Mouse (Mus musculus): ENCODE results near the gene Pik3ca. TPM values are rescaled to one million over a fixed set of nuclear protein-coding genes. Genes with fewer than 3 reads are reported as not detected.

Gene Pik3ca
- polyA plus RNA-seq, 1 experiment from 2014 or later: 14.2 TPM

DNA sequence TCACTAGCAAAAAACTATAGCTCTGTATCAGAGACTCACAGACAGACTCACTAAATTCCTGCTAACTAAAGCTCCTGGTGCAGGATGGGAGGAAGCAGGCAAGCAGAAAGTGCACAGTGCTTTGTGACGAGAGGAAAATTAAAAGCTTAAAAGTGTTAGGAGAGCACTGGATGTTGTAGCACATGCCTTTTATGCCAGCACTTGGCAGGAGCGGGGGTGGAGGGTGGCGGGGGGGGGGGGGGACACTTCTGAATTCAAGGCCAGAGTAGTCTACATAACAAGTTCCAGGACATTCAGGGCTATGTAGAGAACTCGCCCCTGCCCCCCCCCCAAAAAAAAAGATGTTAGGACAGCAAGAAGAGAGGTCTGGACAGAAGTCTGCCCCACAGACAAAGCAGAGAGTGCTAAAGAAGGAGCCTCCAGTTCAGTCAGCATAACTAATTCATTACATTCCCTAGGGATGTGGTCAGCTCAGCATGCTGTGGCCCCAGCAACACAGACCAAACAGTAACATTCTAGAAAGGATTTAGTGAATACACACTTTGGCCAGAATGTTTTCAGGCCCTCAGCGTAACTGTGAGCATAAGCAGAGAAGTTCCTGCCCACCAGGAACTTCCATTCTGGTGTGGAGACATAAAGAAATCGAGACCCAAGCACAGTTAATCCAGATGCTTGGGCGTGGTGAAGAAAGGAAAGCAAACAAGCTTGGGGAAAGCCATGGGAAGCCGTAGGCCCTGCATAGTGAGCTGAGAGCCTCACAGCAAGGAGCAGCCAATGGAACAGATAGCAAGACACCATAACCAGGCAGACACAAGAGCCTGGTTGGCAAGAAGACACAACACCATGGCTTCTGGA, 98.6 kb downstream of the Pik3ca start:
- 0 out of 2 replicates have a peak overlapping the region, but pooled peaks have one; percentile 7 for H3K27ac ChIP-seq
- 39% methylated on average over 8 of the region's 8 CpGs for WGBS
- no peak overlapping the region for H3K9ac ChIP-seq
- no peaks in the 10 kb centered on the region for H3K27me3 ChIP-seq
- no peaks in the 10 kb centered on the region for H3K9me3 ChIP-seq (replicated peaks)
- no peak overlapping the region for H3K4me2 ChIP-seq (replicated peaks)
- H3K4me3 ChIP-seq: no peak overlapping the region
- H3K36me3 ChIP-seq: no peaks in the 10 kb centered on the region
- ATAC-seq (ENCODE audit: low FRiP score): no peak
- H3K4me1 ChIP-seq: peaks cover 11% of the 10 kb centered on the region

DNA sequence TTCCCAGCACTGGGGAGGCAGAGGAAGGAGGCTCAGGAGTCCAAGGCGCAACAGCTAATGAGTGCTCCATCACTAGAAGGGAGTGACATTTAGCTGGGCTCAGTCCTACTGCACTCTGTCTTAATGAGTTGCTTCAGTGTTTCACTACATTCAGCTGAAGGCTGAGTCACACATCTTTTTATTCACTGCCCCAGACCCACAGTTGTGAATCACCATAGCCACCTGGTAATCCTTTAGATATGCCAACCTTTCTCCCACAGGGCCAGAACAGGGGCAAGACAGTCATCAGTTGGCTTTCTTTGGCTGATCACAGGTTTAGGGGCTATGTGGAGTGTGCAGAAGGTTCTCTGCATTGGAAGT, 99.2 kb downstream of the Pik3ca start:
- H3K36me3 ChIP-seq: no peaks in the 10 kb centered on the region
- no peaks in the 10 kb centered on the region for H3K9me3 ChIP-seq (replicated peaks)
- no peak overlapping the region for H3K4me2 ChIP-seq (replicated peaks)
- WGBS: 86% methylated on average over 1 of the region's 1 CpGs
- no peaks in the 10 kb centered on the region for H3K27me3 ChIP-seq
- no peak overlapping the region for H3K4me3 ChIP-seq
- ATAC-seq (ENCODE audit: low FRiP score): no peak
- H3K4me1 ChIP-seq: peaks cover 11% of the 10 kb centered on the region
- H3K9ac ChIP-seq: no peak overlapping the region
- no peak overlapping the region for H3K27ac ChIP-seq

DNA sequence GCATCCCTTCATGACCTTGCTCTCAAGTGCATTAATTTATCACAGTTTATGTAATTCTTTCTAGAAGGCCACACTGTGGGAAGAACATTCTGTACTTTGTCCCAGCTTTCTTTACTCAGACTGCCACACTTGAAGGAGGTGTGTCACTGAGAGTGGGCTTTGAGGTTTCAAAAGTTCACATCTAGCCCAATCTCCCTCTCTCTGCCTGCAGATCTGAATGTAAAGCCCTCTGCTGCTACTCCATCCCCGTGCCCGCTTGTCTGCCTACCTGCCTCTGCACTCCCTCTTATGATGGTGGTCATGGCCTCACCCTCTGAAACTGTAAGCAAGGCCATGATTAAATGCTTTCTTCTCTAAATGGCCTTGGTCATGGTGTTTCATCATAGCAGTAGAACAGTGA, 102.9 kb downstream of the Pik3ca start:
- Histone ChIP-seq H3K9me3 (replicated peaks) (no peaks in the 10 kb centered on the region), H3K4me3 (no peak overlapping the region), H3K4me1 (peaks cover 11% of the 10 kb centered on the region), H3K27me3 (no peaks in the 10 kb centered on the region), H3K4me2 (replicated peaks) (no peak overlapping the region), H3K36me3 (no peaks in the 10 kb centered on the region), H3K9ac (no peak overlapping the region), H3K27ac (no peak overlapping the region)
- 89% methylated on average over 2 of the region's 2 CpGs for WGBS
- ATAC-seq (ENCODE audit: low FRiP score): no peak

DNA sequence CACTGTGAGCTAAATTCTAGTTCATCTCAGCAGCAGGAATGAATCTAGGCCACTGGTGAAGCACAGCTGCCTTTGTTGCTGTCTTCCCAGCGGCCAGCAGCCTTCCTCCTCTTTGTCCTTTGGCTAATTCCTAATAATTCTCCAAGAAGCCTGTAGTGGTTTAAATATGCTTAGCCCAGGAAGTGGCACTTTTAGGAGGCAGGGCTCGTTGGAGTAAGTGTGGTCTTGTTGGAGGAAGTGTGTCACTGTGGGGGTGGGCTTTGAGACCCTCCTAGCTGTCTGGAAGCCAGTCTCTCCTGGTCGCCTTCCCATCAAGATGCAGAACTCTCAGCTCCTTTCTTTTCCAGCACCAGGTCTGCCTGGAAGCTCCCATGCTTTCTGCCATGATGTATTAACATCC, 108.4 kb downstream of the Pik3ca start:
- no peaks in the 10 kb centered on the region for H3K27me3 ChIP-seq
- no peak overlapping the region for H3K9ac ChIP-seq
- H3K4me3 ChIP-seq: no peak overlapping the region
- peaks cover 12% of the 10 kb centered on the region for H3K4me1 ChIP-seq
- no peak overlapping the region for H3K4me2 ChIP-seq (replicated peaks)
- WGBS: 79% methylated on average over 3 of the region's 3 CpGs
- H3K9me3 ChIP-seq (replicated peaks): no peaks in the 10 kb centered on the region
- no peak for ATAC-seq (ENCODE audit: low FRiP score)
- H3K27ac ChIP-seq: no peak overlapping the region
- H3K36me3 ChIP-seq: no peaks in the 10 kb centered on the region

DNA sequence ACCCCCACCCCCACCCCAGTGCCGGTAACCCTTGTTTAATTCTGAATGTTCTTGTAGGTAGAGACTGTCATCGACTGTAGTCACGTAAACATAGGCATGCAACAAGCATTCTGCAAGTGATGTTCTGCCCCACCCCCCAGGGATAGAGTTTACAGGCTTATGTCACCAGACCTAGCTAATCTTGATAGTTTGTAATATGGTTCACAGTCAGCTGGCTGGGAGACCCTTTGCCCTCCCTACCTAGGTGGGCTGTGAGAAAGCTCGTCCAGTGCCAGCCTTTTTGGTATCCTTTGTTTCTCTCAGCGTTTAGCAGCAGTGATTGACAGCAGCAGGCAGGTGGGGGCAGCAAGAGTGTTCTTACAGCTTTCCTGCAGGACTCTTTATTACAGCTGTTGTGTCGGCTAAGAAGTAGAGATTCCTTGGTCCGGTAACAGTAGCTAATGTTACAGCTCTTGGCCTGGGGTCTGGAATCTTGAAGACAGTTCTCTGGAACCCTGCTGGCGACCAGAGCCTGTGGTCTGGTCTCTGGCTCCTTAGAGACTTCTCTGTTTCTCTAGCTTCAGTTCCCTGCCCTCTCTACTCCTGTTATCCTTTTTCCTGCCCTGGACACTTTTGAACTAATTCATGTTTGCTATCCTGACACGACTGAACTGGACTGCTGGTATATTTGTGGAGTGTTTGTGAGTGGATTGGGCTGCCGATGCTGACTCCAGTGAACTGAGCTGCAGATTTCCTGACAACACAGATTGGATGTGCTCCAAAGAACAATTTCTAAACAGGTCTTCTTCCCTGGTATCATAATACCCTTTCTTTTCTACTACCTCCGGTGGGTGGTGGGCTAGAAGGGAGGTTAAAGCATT, 109.1 kb downstream of the Pik3ca start:
- Histone ChIP-seq H3K9me3 (replicated peaks) (no peaks in the 10 kb centered on the region), H3K4me2 (replicated peaks) (no peak overlapping the region), H3K4me1 (peaks cover 18% of the 10 kb centered on the region), H3K4me3 (no peak overlapping the region), H3K36me3 (no peaks in the 10 kb centered on the region), H3K27ac (no peak overlapping the region), H3K9ac (no peak overlapping the region), H3K27me3 (no peaks in the 10 kb centered on the region)
- no peak for ATAC-seq (ENCODE audit: low FRiP score)
- 59% methylated on average over 11 of the region's 11 CpGs for WGBS

DNA sequence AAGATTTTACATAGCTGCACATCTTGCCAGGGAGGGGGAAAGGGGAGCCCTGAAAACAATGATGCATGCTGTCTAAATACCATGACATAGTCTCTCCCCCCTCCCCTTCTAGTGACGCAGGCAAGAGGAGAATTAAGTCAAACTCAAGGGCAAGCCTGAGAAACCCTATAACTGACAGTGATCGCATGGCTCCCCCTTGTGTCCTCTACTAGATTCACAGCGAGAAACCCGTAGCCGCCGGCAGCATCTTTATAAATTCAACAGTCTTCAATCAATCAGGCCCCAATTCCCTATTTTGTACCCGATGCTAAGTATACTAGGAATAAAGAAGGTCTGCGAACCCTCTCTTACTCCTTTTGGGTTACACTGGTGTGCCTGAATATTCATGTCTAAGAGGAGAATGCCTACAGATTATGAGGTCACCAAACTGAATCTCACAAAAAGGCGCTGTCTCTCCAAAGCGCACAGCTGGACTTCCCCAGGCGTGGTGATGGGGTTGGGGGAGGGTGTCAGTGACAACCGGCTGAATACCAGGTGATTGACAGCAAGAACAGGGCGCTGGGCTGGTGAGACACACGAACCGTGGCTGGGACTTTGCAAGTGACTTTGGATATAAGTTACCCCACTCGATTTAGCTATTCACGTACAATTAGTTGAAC, 111.3 kb downstream of the Pik3ca start:
- peaks cover 22% of the 10 kb centered on the region for H3K4me1 ChIP-seq
- WGBS: 1% methylated on average over 17 of the region's 17 CpGs

DNA sequence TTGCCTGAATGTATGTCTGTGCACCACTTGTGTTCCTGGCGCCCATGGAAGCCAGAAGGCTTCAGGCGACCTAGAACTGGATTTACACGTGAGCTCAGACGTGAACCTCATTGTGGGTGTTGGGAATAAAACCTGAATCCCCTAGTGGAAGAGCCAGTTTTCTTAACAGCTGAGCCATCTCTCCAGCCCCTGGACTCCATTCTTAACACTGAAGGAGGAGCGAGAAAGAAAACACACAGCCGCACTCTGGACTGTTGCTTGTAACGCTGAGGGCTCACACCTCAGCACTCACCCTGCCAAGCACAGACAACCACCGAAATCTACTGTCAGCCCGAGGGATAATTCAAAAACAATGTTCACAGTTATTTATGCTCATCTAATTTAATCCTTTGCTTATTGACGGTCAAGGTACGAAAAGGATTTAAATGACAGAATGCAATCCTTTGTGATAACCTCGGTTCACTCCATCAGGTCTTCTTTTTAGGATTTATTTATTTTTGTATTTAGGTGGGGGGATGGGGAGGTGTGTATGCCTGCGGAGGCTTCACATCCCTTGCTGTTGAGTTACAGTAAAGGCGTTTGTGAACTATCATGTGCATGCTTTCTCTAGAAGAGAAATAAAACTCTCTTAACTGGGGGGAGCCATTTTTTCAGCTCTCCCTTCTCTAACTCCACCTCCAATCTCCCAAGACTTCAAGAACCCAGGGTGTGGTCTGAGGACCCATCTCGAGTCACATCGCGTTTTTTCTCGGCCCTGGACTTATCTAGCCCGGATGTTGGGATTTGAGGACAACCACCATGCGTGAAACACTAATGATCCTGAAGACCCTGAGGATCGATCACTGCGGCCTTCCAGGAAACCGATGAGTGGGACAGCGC, 112.3 kb downstream of the Pik3ca start, which contains the start of gene Zfp639:
TSS of gene Zfp639 (plus strand) at position 764 of the 879 bp plus-strand sequence.
- 9% methylated on average over 24 of the region's 24 CpGs for WGBS
- Histone ChIP-seq H3K36me3 (0 out of 2 replicates have a peak, but pooled peaks cover 2% of the 10 kb centered on the region), H3K4me1 (peaks cover 22% of the 10 kb centered on the region), H3K9me3 (replicated peaks) (no peaks in the 10 kb centered on the region), H3K27me3 (no peaks in the 10 kb centered on the region), H3K4me2 (replicated peaks) (peak within 1 kb of the TSS; percentile 76), H3K27ac (peak within 1 kb of the TSS; percentile 84), H3K4me3 (peak within 1 kb of the TSS; percentile 93), H3K9ac (peak within 1 kb of the TSS; percentile 92)
- no peak; the same call in 1 of the 2 replicates for ATAC-seq (ENCODE audit: low FRiP score)

More for the DNA sequence above, 111.3 kb downstream of the Pik3ca start:
- Histone ChIP-seq H3K4me3 (peak overlapping the region; percentile 16; the same call in 1 of the 2 replicates), H3K4me2 (replicated peaks) (peak overlapping the region; percentile 76), H3K27ac (no peak overlapping the region), H3K27me3 (no peaks in the 10 kb centered on the region), H3K9me3 (replicated peaks) (no peaks in the 10 kb centered on the region), H3K36me3 (no peaks in the 10 kb centered on the region), H3K9ac (peak overlapping the region; percentile 13; the same call in 1 of the 2 replicates)
- peak; percentile 26; the same call in 1 of the 2 replicates for ATAC-seq (ENCODE audit: low FRiP score)

DNA sequence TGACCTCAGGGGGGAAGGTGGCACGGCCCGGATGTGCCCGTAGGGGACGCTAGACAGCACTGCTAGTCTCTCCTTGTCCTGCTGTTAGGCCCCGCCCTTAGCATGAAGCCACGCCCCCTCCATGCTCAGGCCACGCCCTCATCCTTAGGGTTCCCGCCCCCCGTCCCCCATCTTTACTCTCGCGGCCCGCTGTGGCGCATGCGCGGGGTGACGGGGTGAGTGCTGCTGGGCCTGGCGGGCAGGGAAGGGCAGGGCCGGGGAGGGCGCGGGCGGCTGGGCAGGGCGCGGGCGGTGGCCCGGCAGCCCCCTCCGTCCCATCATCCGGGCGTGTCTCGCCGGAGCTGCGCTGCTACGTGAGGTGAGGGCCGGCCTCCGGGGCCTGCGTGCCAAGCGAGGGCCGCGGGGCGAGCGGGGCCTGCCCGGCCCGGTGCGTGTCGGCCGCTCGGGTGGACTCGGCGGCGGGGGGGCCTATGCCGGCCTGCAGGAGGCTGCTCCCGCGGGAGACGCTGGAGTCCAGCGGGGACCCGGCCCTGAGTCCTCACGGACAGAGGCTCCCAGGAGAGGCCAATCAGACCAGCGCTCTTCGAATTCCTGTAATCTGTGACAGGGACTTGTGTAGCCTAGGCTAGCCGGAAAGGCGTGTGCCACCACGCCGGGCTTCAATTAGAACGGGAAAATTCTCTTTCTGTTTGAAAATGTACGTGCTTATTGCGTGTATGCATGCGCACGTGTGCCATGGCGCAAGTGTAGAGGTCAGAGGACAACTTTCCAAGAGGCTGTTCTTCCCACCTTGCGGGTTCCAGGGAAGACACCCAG, 113.1 kb downstream of the Pik3ca start:
- Histone ChIP-seq H3K4me2 (replicated peaks) (peak overlapping the region; percentile 76), H3K9ac (peak overlapping the region; percentile 92), H3K27ac (peak overlapping the region; percentile 84), H3K9me3 (replicated peaks) (no peaks in the 10 kb centered on the region), H3K36me3 (0 out of 2 replicates have a peak, but pooled peaks cover 7% of the 10 kb centered on the region), H3K27me3 (no peaks in the 10 kb centered on the region), H3K4me3 (peak overlapping the region; percentile 93), H3K4me1 (peaks cover 22% of the 10 kb centered on the region)
- peak; percentile 92 for ATAC-seq (ENCODE audit: low FRiP score)
- WGBS: under 1% methylated on average over 56 of the region's 69 CpGs

DNA sequence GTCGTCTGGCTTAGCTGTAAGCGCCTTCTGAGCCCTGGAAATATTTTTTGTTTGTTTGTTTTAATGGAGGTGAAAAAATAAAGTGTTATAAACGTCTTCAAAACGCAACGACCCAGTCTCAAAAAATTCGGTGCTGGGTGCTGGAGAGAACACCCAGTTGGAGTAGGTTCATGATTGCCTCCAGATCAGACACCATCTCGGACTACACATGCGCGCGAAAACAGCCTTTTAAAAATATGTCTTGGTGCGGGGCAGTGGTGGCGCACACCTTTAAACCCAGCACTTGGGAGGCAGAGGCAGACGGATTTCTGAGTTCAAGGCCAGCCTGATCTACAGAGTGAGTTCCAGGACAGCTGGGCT, 113.7 kb downstream of the Pik3ca start:
- peak overlapping the region; percentile 93 for H3K4me3 ChIP-seq
- peaks cover 22% of the 10 kb centered on the region for H3K4me1 ChIP-seq
- no peaks in the 10 kb centered on the region for H3K9me3 ChIP-seq (replicated peaks)
- H3K27ac ChIP-seq: peak overlapping the region; percentile 84; the same call in 1 of the 2 replicates
- H3K4me2 ChIP-seq (replicated peaks): peak overlapping the region; percentile 76
- H3K36me3 ChIP-seq: 0 out of 2 replicates have a peak, but pooled peaks cover 10% of the 10 kb centered on the region
- ATAC-seq (ENCODE audit: low FRiP score): 0 out of 2 replicates have a peak, but pooled peaks have one; percentile 3
- 5% methylated on average over 13 of the region's 13 CpGs for WGBS
- peak overlapping the region; percentile 92 for H3K9ac ChIP-seq
- H3K27me3 ChIP-seq: no peaks in the 10 kb centered on the region

DNA sequence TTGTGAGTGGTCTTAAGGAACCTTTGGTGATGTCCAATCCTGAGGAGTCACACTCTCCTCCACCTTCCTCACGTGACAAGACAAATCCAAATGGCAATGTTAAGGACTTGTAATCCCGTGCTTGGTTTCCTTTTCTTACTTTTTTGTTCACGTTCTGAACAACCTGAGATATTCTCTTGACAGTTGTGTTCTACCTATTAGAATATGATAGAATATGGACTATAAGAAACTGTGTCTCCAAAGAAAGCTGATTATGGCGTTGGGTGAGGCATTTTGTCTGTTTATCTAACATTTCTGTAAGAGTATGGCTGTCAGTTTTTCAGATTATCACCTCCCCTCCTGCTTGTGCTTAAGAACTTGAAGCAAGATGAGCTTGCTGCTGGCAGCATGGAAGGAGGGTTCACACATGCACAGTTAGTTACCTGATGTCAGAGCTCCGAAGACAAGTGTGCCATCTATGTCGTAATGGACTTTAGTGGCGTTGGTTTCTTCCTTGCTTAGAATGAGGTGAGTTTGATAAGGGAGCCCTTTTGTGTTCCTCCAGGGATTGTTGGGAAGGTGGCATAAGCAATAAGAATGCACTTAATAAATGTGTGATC, 115.3 kb downstream of the Pik3ca start:
- Histone ChIP-seq H3K4me3 (no peak overlapping the region), H3K4me2 (replicated peaks) (no peak overlapping the region), H3K27ac (no peak overlapping the region), H3K9me3 (replicated peaks) (no peaks in the 10 kb centered on the region), H3K4me1 (peaks cover 22% of the 10 kb centered on the region), H3K36me3 (peaks cover 21% of the 10 kb centered on the region), H3K27me3 (no peaks in the 10 kb centered on the region), H3K9ac (no peak overlapping the region)
- no peak for ATAC-seq (ENCODE audit: low FRiP score)
- WGBS: 94% methylated on average over 7 of the region's 7 CpGs
